Mouse (Mus musculus) heart, embryonic 10.5 days (tissue): ENCODE measurements at regions not wholly inside any gene's neighbourhood (a gene's known extent, or its start where the extent isn't known, plus 50 kb on each side); places are given as distances from the start of the nearest gene placed in this dataset.

Experiments used
- DNase-seq: peaks from one replicate; pipeline ENCODE4 v3.0.0-alpha.2; 2017; ENCODE audit warnings: low spot score
- H3K27ac ChIP-seq: fragments of 300-500 bp; sonication (generic); 2 replicates; pipeline ENCODE4 v1.5.1; 2016; ENCODE audit warnings: mild to moderate bottlenecking
- H3K27me3 ChIP-seq: fragments of 300-500 bp; sonication (generic); 2 replicates; pipeline ENCODE4 v1.6.1; 2016; ENCODE audit warnings: mild to moderate bottlenecking; ENCODE audit not compliant: poor library complexity, insufficient read depth, severe bottlenecking
- H3K36me3 ChIP-seq: fragments of 300-500 bp; sonication (generic); 2 replicates; pipeline ENCODE4 v1.6.1; 2016; ENCODE audit warnings: mild to moderate bottlenecking, moderate library complexity
- H3K4me1 ChIP-seq: fragments of 300-500 bp; sonication (generic); 2 replicates; pipeline ENCODE4 v1.6.1; 2016; ENCODE audit warnings: mild to moderate bottlenecking
- H3K4me3 ChIP-seq: fragments of 300-500 bp; sonication (generic); 2 replicates; pipeline ENCODE4 v1.5.1; 2016; ENCODE audit warnings: mild to moderate bottlenecking, moderate library complexity
- H3K9me3 ChIP-seq: fragments of 300-500 bp; sonication (generic); 2 replicates; pipeline ENCODE4 v1.6.1; 2016; ENCODE audit warnings: mild to moderate bottlenecking, moderate library complexity
- WGBS: fragments of 180-500 bp; shearing (Covaris S2); methylation state at CpG from one replicate; pipeline ENCODE4 v1.1.7; 2016; 5-methylcytosine and 5-hydroxymethylcytosine counted together

DNA sequence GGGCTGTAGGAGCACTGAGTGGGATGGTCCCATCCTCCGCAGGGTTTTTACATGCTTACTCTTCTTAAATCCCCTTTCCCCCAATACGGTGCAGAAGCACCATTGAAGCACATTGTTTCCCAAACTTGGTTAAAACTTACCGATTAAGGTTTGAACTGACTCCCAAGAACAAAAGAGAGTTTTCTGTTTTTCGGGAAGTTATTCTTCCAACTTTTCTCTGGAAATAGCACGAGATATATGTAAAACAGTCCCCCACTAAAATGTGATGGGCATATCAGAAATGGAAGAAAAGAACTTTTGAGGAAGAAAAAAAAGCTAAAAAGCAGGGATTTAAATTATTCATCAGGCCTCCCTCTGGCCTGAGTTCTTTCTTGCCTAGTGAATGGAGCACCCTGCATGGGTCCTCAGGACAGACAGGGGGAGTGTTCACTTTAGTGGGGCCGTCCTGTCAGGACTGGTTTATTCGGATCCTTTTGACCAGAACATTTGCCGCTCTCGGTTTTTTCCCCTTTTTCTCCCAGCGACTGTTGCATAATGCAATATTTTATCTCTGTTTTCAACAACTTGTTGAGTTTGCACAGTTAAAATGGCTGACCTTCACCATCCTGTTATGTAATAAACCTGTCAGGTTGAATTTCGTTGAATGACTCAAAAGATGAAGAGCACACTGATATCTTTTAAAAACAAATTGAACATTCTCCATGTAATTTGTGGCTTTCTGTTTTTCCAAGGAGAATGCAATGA is 187.4 kb upstream of the Dnajc24 start:
- DNase-seq = no peak
- no peaks in the 10 kb centered on the region for H3K9me3 ChIP-seq
- H3K4me3 ChIP-seq = no peak overlapping the region
- no peaks in the 10 kb centered on the region for H3K4me1 ChIP-seq
- H3K27me3 ChIP-seq = peaks cover 23% of the 10 kb centered on the region; the same call in 1 of the 2 replicates
- 44% methylated on average over 11 of the region's 11 CpGs for WGBS
- no peaks in the 10 kb centered on the region for H3K36me3 ChIP-seq
- H3K27ac ChIP-seq = no peak overlapping the region

DNA sequence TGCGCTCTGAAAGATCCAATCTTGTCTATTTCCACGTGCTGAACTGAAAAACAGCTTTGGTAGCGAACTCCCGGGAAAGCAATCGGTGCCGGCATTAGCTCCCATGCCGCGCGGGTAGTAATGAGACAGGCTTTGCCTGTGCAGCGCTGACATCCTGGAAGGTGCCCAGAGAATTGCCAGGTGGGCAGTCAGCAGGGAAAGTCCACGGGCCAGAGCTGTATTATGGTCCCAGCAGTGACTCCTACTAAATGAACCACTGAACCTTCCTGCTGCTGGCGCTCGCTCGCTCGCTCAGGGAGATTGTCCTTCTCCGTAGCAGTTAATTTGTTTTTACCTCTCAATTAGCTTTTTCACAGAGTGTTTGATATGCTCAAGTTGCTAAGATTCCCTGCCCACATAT is 180.3 kb upstream of the Dnajc24 start:
- WGBS = 67% methylated on average over 16 of the region's 16 CpGs
- no peak overlapping the region for H3K4me3 ChIP-seq
- H3K9me3 ChIP-seq = no peaks in the 10 kb centered on the region
- H3K27ac ChIP-seq = no peak overlapping the region
- DNase-seq = no peak
- 0 out of 2 replicates have a peak, but pooled peaks cover 9% of the 10 kb centered on the region for H3K27me3 ChIP-seq
- no peaks in the 10 kb centered on the region for H3K4me1 ChIP-seq
- H3K36me3 ChIP-seq = no peaks in the 10 kb centered on the region

DNA sequence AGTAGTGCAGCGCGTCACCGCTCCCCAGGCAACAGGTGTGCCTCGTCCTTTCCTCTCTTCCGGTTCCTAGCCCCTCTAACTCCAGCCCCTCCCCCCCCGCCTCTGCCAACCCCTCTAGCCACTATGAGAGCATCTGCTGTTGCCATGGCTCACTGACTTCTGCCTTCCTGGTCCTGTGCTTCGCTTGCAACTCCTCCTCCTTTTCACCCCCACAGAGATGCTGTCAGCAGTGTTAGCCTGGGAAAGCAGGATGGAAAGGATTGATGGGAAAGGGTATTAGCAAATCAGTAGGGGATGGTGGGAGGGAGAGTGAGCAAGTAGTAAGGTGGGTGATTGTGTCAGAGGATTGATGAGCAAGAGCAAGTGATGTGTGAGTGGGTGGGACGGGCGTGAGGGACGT is 178.7 kb upstream of the Dnajc24 start:
- DNase-seq = no peak
- H3K36me3 ChIP-seq = no peaks in the 10 kb centered on the region
- WGBS = 8% methylated on average over 9 of the region's 10 CpGs
- no peaks in the 10 kb centered on the region for H3K4me1 ChIP-seq
- no peak overlapping the region for H3K4me3 ChIP-seq
- 0 out of 2 replicates have a peak, but pooled peaks cover 4% of the 10 kb centered on the region for H3K27me3 ChIP-seq
- no peak overlapping the region for H3K27ac ChIP-seq
- H3K9me3 ChIP-seq = no peaks in the 10 kb centered on the region

DNA sequence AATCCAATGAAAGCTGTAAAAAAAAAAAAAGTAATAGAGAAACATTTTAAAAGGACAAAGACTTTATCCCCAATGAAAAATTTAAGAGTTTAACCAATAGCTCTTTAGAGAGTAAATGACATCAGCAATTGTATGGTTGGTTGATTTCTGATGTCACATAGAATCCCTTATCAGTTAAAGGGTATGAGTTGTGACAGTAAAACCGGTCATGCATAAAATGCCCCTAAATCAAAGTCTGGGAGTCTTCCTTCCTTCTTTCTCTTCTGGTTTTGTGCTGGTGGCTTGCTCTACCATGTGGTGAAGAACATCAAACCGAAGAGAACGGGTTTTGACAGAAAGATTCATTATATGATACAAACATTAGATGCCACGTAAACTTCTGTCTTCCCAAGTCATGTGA is 159.3 kb upstream of the Dnajc24 start:
- 79% methylated on average over 4 of the region's 4 CpGs for WGBS
- no peaks in the 10 kb centered on the region for H3K27me3 ChIP-seq
- no peaks in the 10 kb centered on the region for H3K4me1 ChIP-seq
- H3K9me3 ChIP-seq = no peaks in the 10 kb centered on the region
- no peak overlapping the region for H3K27ac ChIP-seq
- no peak for DNase-seq
- H3K4me3 ChIP-seq = no peak overlapping the region
- H3K36me3 ChIP-seq = no peaks in the 10 kb centered on the region

DNA sequence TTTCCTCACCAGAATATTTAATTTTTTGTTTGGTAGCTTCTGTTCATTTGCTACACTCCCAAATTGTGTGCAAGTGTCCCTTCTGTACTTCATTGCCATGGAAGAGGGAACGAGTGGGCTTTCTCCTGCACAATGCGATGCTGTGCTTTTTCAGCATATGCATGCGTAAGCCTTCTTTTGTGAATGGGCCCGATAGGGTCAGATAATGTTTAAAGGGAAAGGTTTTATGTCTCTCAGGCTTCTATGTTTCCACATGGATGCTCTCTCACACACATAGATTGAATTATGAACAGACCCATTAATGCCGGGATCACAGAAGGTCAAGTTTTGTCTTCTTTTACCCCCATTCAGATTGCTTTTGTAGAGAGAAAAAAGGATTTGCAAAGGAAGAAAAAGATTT is 158.5 kb upstream of the Dnajc24 start:
- Histone ChIP-seq H3K27me3 (no peaks in the 10 kb centered on the region), H3K9me3 (no peaks in the 10 kb centered on the region), H3K4me1 (no peaks in the 10 kb centered on the region), H3K27ac (no peak overlapping the region), H3K4me3 (no peak overlapping the region), H3K36me3 (no peaks in the 10 kb centered on the region)
- no peak for DNase-seq
- WGBS = 86% methylated on average over 5 of the region's 5 CpGs

DNA sequence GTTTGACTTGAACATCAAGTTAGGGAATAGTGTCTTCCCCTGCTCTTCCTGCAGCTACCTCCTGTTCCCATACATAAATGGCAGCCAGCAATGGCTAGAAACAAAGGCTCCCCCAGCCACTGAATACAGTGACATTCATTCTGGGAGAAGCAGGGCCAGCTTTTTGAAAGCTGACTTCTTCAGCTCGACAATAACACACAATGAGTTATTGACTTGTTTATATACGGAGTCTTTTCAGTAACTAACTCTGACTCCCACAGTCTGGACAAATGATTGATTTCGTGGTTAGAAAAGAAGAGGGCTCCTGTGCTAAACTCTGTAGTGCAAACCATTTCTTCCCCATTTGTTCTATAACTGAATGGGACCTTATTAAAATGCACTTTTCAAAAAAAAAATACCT is 146.4 kb upstream of the Dnajc24 start:
- H3K9me3 ChIP-seq = no peaks in the 10 kb centered on the region
- DNase-seq = no peak
- H3K27me3 ChIP-seq = no peaks in the 10 kb centered on the region
- H3K4me1 ChIP-seq = no peaks in the 10 kb centered on the region
- no peaks in the 10 kb centered on the region for H3K36me3 ChIP-seq
- H3K27ac ChIP-seq = no peak overlapping the region
- no peak overlapping the region for H3K4me3 ChIP-seq
- 66% methylated on average over 3 of the region's 3 CpGs for WGBS

DNA sequence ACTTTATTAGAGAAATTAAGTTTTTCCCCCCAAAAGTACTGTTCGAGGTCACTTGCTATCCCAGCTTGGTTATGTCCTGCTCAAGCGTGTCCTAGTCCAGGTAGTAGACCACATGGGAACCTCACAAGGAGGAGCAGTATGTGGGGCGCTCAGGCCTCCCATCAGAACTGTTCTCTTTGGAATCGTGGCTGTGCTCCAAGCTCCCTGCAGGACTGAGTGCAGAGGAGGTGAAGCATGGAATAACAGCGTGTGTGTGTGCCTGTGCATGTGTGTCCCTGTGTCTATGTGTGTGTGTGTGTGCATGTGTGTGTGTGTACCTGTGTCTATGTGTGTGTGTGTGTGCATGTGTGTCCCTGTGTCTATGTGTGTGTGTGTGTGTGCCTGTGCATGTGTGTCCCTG is 137.6 kb upstream of the Dnajc24 start:
- H3K9me3 ChIP-seq = no peaks in the 10 kb centered on the region
- H3K27me3 ChIP-seq = no peaks in the 10 kb centered on the region
- no peak overlapping the region for H3K4me3 ChIP-seq
- 86% methylated on average over 5 of the region's 5 CpGs for WGBS
- no peaks in the 10 kb centered on the region for H3K36me3 ChIP-seq
- H3K4me1 ChIP-seq = no peaks in the 10 kb centered on the region
- DNase-seq = no peak
- H3K27ac ChIP-seq = no peak overlapping the region

DNA sequence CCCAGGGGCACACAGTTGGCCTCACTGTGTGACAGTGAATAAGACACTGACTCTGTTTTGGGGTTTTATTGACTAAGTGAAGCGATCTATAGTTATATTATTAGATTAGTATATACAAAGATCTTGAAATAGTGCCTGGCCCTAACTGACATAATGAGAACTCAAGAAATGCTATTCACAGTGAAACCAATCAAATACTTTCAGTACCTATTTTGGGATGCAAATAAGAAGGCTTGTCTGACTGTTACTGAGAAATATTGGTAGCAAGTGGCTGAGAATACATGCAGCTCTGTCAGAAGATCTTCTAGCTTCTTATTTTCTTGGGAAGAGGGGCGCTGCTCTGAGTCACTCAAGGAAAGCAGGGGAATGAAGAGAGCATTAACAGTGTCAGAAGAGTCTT is 97.7 kb upstream of the Dnajc24 start:
- H3K27me3 ChIP-seq = no peaks in the 10 kb centered on the region
- no peak overlapping the region for H3K27ac ChIP-seq
- H3K4me3 ChIP-seq = no peak overlapping the region
- H3K4me1 ChIP-seq = no peaks in the 10 kb centered on the region
- H3K36me3 ChIP-seq = no peaks in the 10 kb centered on the region
- H3K9me3 ChIP-seq = no peaks in the 10 kb centered on the region
- 77% methylated on average over 2 of the region's 2 CpGs for WGBS
- no peak for DNase-seq

DNA sequence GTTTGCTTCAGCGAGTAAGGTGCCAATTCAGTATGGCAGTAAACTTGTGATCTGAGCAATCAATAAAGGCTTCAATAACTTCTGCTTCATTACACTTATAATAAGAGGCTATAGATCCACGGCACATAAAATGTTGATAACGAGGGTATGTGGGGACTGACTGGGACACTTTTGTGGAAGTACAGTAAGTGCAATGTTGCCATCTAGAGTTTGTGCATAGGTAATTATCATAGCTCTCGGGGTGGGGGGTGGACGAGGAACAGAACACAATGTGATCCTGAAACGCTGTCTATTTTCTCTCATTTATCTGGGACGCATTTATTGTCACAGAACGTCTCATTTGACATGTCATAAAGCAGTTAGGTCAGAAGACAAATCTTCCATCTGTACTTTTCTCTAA is 82.8 kb upstream of the Dnajc24 start:
- no peaks in the 10 kb centered on the region for H3K27me3 ChIP-seq
- no peak overlapping the region for H3K27ac ChIP-seq
- H3K4me3 ChIP-seq = no peak overlapping the region
- no peaks in the 10 kb centered on the region for H3K9me3 ChIP-seq
- DNase-seq = no peak
- H3K4me1 ChIP-seq = no peaks in the 10 kb centered on the region
- H3K36me3 ChIP-seq = no peaks in the 10 kb centered on the region
- 63% methylated on average over 8 of the region's 8 CpGs for WGBS

DNA sequence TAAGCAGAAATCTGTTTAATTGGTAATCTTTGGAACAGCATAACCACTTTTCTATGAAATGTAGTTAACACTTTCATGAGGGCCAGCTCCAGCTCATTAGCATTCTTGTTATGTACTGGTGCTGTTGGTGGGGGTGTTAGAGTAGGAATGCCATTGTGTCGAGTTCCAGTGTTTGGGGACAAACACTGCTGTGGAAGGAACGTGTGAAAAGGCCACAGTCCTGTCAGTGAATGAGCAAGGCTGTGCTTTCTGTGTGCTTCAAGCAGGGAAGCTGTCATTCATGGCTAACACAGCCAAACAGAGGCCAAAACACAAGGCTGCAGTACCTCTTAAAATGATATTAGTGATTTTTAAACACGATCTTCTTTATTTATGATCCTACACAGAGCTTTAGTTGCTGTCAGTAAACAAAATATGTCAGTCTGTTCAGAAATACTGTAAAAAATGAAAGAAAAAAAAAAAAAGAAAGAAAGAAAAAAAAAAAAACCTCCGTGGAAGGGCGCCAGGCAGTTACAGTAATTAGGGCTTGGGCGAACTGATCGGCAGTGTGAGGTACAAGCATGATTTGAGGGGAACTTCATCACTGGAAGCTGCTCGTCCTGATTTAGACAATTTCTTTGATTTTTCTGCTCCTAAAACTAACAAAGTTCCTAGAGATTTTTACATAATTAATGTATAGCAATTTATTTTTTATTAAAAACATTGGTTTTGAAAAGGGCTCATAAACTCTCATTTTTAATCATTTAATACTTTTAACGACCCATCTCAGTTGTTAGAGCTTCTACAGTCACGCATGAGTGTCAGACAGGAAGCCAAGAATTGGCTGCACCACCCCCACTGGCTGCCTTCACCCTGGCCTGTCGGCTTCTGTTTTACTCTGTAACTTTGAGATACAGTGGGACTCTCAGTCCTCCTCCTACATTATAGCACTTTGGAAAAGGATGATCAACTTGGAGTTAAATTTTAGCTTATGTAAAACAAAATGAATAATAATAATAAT is 80.8 kb upstream of the Dnajc24 start:
- H3K9me3 ChIP-seq = no peaks in the 10 kb centered on the region
- DNase-seq = no peak
- WGBS = 44% methylated on average over 11 of the region's 11 CpGs

DNA sequence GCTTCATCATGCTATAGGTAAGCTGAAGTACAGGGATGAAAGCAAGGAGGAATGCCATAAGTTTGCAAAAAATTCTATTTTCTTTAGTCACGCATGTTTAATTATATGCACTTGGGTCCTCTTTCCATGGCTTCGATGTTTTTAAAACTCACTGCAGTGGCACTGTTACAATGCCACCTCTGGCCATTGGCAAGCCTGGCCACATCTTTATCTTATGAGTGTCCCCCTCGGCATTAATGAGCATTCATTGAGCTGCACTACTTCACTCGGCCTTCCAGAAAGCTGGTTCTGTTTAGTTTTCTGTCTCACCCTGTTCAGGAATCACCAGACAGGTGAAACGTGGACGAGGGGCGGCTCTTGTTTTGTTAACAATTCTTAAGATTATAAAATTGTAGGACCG is 79.7 kb upstream of the Dnajc24 start:
- no peak for DNase-seq
- Histone ChIP-seq H3K4me1 (no peaks in the 10 kb centered on the region), H3K27me3 (no peaks in the 10 kb centered on the region), H3K27ac (no peak overlapping the region), H3K9me3 (no peaks in the 10 kb centered on the region), H3K4me3 (no peak overlapping the region), H3K36me3 (no peaks in the 10 kb centered on the region)
- 68% methylated on average over 8 of the region's 8 CpGs for WGBS

More for the DNA sequence above, 80.8 kb upstream of the Dnajc24 start:
- Histone ChIP-seq H3K4me1 (no peaks in the 10 kb centered on the region), H3K4me3 (no peak overlapping the region), H3K27ac (no peak overlapping the region), H3K36me3 (no peaks in the 10 kb centered on the region), H3K27me3 (no peaks in the 10 kb centered on the region)

DNA sequence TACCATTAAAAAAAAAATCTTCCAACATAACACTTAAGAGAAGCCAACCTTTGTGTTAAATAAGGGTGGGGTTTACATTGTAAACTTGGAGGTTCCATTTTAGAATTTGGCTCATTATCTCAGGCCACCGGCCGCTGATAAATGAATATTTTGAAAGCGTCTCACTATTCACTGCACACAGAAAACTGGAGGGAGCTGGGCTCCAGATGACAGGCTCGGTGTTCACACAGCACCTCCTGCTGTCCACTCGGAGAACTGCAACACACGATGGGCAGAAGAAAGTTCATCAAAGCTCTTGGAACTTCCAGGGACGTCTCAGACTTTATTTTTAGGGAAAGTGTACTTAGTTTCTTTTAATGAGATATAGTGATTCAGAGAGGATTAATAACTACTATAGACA is 78.6 kb upstream of the Dnajc24 start:
- WGBS = 7% methylated on average over 7 of the region's 7 CpGs
- H3K9me3 ChIP-seq = no peaks in the 10 kb centered on the region
- H3K4me3 ChIP-seq = no peak overlapping the region
- H3K4me1 ChIP-seq = no peaks in the 10 kb centered on the region
- no peak overlapping the region for H3K27ac ChIP-seq
- no peaks in the 10 kb centered on the region for H3K36me3 ChIP-seq
- DNase-seq = no peak
- H3K27me3 ChIP-seq = no peaks in the 10 kb centered on the region

DNA sequence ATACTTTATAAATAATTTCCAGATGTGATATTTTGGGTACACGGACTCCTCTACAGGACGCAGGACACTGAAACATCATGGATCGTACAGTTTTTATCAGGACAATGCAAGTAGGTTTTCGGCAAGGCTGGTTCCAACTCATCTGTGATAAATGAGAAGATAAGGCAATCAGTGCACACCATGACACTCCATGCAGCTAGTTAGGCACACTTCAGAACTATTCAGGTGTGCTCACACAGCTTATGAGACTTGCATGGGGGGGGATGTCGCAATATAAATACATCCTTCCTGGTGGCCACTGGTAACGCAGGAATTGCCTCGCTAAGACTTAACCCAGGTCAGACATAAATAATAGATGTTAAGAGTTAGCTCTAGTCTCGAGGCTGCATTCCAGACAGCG is 77.3 kb upstream of the Dnajc24 start:
- Histone ChIP-seq H3K4me3 (no peak overlapping the region), H3K4me1 (no peaks in the 10 kb centered on the region), H3K9me3 (no peaks in the 10 kb centered on the region), H3K27ac (no peak overlapping the region), H3K27me3 (no peaks in the 10 kb centered on the region), H3K36me3 (no peaks in the 10 kb centered on the region)
- DNase-seq = no peak
- 73% methylated on average over 9 of the region's 9 CpGs for WGBS
